Comparison of ENCODE assay signal across 23 mouse cellular contexts in genomic region chr5:64392426-64393020, GRCm38 (mm10).
DNase-seq lines count a peak whose midpoint lies in the region; ATAC-seq and TF ChIP-seq lines count a peak whose summit lies in the region.
"Had no signal": no experiment of that assay in that cellular context is flagged by ENCODE, and none has a peak within 500 bp of the region (broad histone marks: within the 10 kb centered on the region; RNA-seq: fewer than 3 reads in every experiment).

No protein-coding gene starts in this region.

- H3K4me1 ChIP-seq in liver, postnatal 0 days (ENCODE audit: insufficient read depth) = peaks cover 14% of the 10 kb centered on the region
- 0 out of 2 replicates have a peak, but pooled peaks cover 6% of the 10 kb centered on the region for H3K4me1 ChIP-seq in liver, embryonic 11.5 days (replicated peaks; ENCODE audit: control insufficient read depth, insufficient read depth, low read length)
- H3K4me1 ChIP-seq in ES-Bruce4 (ENCODE audit: control insufficient read depth, insufficient read depth, low read length) = peaks cover 4% of the 10 kb centered on the region
- H3K4me1 ChIP-seq in bone marrow macrophage, adult 2 months (ENCODE audit: control insufficient read depth, insufficient read depth, low read length) = peaks cover 58% of the 10 kb centered on the region
- peaks cover 3% of the 10 kb centered on the region; the same call in 1 of the 2 replicates for H3K4me1 ChIP-seq in thymus, adult 2 months (replicated peaks; ENCODE audit: control insufficient read depth, insufficient read depth, low read length)

- no peak overlapping the region for H3K9ac ChIP-seq in liver, postnatal 0 days (replicated peaks)
- no peak overlapping the region for H3K9ac ChIP-seq in liver, embryonic 11.5 days (ENCODE audit: low read depth, low read length)
- H3K9ac ChIP-seq in ES-Bruce4 (ENCODE audit: low read depth, poor library complexity, severe bottlenecking) = peak overlapping the region; percentile 88
- H3K9ac ChIP-seq: embryonic facial prominence, embryonic 12.5 days; forebrain, embryonic 15.5 days; heart, embryonic 15.5 days; limb, embryonic 13.5 days; liver, embryonic 14.5 days had no signal

- no peak overlapping the region for H3K4me3 ChIP-seq in liver, postnatal 0 days (ENCODE audit: low read depth, low read length)
- H3K4me3 ChIP-seq in liver, embryonic 11.5 days (ENCODE audit: low read depth, low read length) = no peak overlapping the region
- peak overlapping the region; percentile 96 for H3K4me3 ChIP-seq in ES-Bruce4 (ENCODE audit: low read depth, low read length)
- H3K4me3 ChIP-seq in bone marrow macrophage, adult 2 months (ENCODE audit: insufficient read depth, low read length) = no peak overlapping the region
- no peak overlapping the region for H3K4me3 ChIP-seq in thymus, adult 2 months (ENCODE audit: control insufficient read depth, insufficient read depth, low read length)
- H3K4me3 ChIP-seq: embryonic facial prominence, embryonic 12.5 days; erythroblast, embryonic 14.5 days; forebrain, embryonic 15.5 days; heart, embryonic 15.5 days; hindbrain, embryonic 10.5 days; limb, embryonic 13.5 days had no signal

- H3K4me2 ChIP-seq in liver, postnatal 0 days (ENCODE audit: low read depth, low read length) = no peak overlapping the region
- no peak overlapping the region for H3K4me2 ChIP-seq in liver, embryonic 11.5 days
- H3K4me2 ChIP-seq: embryonic facial prominence, embryonic 12.5 days; forebrain, embryonic 15.5 days; heart, embryonic 15.5 days; limb, embryonic 13.5 days had no signal

- no peaks in the 10 kb centered on the region for H3K9me3 ChIP-seq in liver, postnatal 0 days (ENCODE audit: low read length)
- H3K9me3 ChIP-seq in liver, embryonic 11.5 days (ENCODE audit: control insufficient read depth, low read length) = no peaks in the 10 kb centered on the region
- H3K9me3 ChIP-seq in ES-Bruce4 (replicated peaks; ENCODE audit: control insufficient read depth, insufficient read depth, low read length, poor library complexity, severe bottlenecking) = no peaks in the 10 kb centered on the region
- H3K9me3 ChIP-seq: embryonic facial prominence, embryonic 12.5 days; forebrain, embryonic 15.5 days; heart, embryonic 15.5 days; hindbrain, embryonic 10.5 days; limb, embryonic 13.5 days had no signal

- peak; percentile 12 for DNase-seq in liver, postnatal 0 days
- no peak for DNase-seq in liver, embryonic 11.5 days (ENCODE audit: low spot score)
- no peak for DNase-seq in right cerebral cortex, adult 2 months (ENCODE audit: low spot score in 2 of 2)
- DNase-seq in thymus, adult 2 months = no peak
- DNase-seq: adrenal gland, postnatal 25 days; cerebellum, adult 9-10 months; kidney, adult 11 months; thymus, postnatal 36 days had no signal

- 51% methylated on average over 8 of the region's 8 CpGs for WGBS in liver, postnatal 0 days (ENCODE audit: insufficient replicate concordance)
- 71% methylated on average over 8 of the region's 8 CpGs for WGBS in liver, embryonic 11.5 days
- WGBS in thymus, adult 2 months = 72% methylated on average over 8 of the region's 8 CpGs

- 0 out of 2 replicates have a peak overlapping the region, but pooled peaks have one; percentile 34 for H3K27ac ChIP-seq in liver, postnatal 0 days (ENCODE audit: low read depth)
- H3K27ac ChIP-seq in liver, embryonic 11.5 days (ENCODE audit: low read depth, low read length) = no peak overlapping the region
- H3K27ac ChIP-seq in ES-Bruce4 (ENCODE audit: insufficient read depth, low read length) = peak overlapping the region; percentile 96
- peak overlapping the region; percentile 85 for H3K27ac ChIP-seq in bone marrow macrophage, adult 2 months (ENCODE audit: insufficient read depth, low read depth, low read length)
- no peak overlapping the region for H3K27ac ChIP-seq in thymus, adult 2 months (ENCODE audit: control insufficient read depth, insufficient read depth, low read length)
- H3K27ac ChIP-seq: embryonic facial prominence, embryonic 12.5 days; forebrain, embryonic 15.5 days; heart, embryonic 15.5 days; hindbrain, embryonic 10.5 days; hindbrain, postnatal 0 days; kidney, postnatal 0 days; limb, embryonic 13.5 days; liver, embryonic 14.5 days had no signal

- TF ChIP-seq POLR2A in ES-Bruce4 (IDR thresholded peaks at IDR 0.05; ENCODE audit: insufficient read depth, low read length) = no peak
- TF ChIP-seq POLR2A in bone marrow macrophage, adult 2 months (IDR thresholded peaks at IDR 0.05; ENCODE audit: borderline replicate concordance, low read depth, low read length) = no peak
- TF ChIP-seq POLR2A in thymus, adult 2 months (IDR thresholded peaks at IDR 0.05; ENCODE audit: control insufficient read depth, extremely low read depth, insufficient read depth, low read length, poor library complexity) = no peak

- no peaks in the 10 kb centered on the region for H3K36me3 ChIP-seq in liver, postnatal 0 days (replicated peaks; ENCODE audit: insufficient read depth, low read length)
- no peaks in the 10 kb centered on the region for H3K36me3 ChIP-seq in liver, embryonic 11.5 days (ENCODE audit: control insufficient read depth, insufficient read depth, low read length)
- H3K36me3 ChIP-seq in ES-Bruce4 (ENCODE audit: control insufficient read depth, insufficient read depth, low read length, poor library complexity, severe bottlenecking) = peaks cover 8% of the 10 kb centered on the region; the same call in 1 of the 2 replicates
- H3K36me3 ChIP-seq in thymus, adult 2 months (ENCODE audit: control insufficient read depth, insufficient read depth, low read length) = no peaks in the 10 kb centered on the region
- H3K36me3 ChIP-seq: embryonic facial prominence, embryonic 12.5 days; forebrain, embryonic 15.5 days; heart, embryonic 15.5 days; hindbrain, embryonic 10.5 days; limb, embryonic 13.5 days had no signal

- TF ChIP-seq EP300 in liver, postnatal 0 days (IDR thresholded peaks at IDR 0.05; ENCODE audit: low read depth) = no peak
- no peak for TF ChIP-seq EP300 in ES-Bruce4 (IDR thresholded peaks at IDR 0.05; ENCODE audit: insufficient read depth, low read depth, low read length)

- no peaks in the 10 kb centered on the region for H3K27me3 ChIP-seq in liver, postnatal 0 days (ENCODE audit: insufficient read depth, low read length)
- no peaks in the 10 kb centered on the region for H3K27me3 ChIP-seq in liver, embryonic 11.5 days (replicated peaks; ENCODE audit: control insufficient read depth, insufficient read depth, low read length)
- H3K27me3 ChIP-seq in ES-Bruce4 (ENCODE audit: control insufficient read depth, insufficient read depth, low read length, poor library complexity, severe bottlenecking) = no peaks in the 10 kb centered on the region
- no peaks in the 10 kb centered on the region for H3K27me3 ChIP-seq in thymus, adult 2 months (ENCODE audit: control insufficient read depth, insufficient read depth, low read length)
- H3K27me3 ChIP-seq: embryonic facial prominence, embryonic 12.5 days; forebrain, embryonic 15.5 days; heart, embryonic 15.5 days; limb, embryonic 13.5 days had no signal

- no peak for ATAC-seq in liver, postnatal 0 days
- ATAC-seq in liver, embryonic 11.5 days (replicated peaks; ENCODE audit: low FRiP score) = no peak
- 0 out of 2 replicates have a peak, but pooled peaks have one; percentile 10 for ATAC-seq in megakaryocyte progenitor cell, adult 5-6 weeks (replicated peaks; ENCODE audit: poor library complexity)
- no peak for ATAC-seq in cerebellum, adult (ENCODE audit: insufficient number of reproducible peaks, low FRiP score, low TSS enrichment)
- ATAC-seq: forebrain, embryonic 15.5 days; hindbrain, postnatal 0 days; lung, postnatal 0 days; midbrain, embryonic 16.5 days had no signal

- no peak for TF ChIP-seq CTCF in liver, postnatal 0 days (IDR thresholded peaks at IDR 0.05; ENCODE audit: low read depth)
- no peak for TF ChIP-seq CTCF in ES-Bruce4 (IDR thresholded peaks at IDR 0.05; ENCODE audit: low read depth, low read length)
- TF ChIP-seq CTCF in bone marrow macrophage, adult 2 months (IDR thresholded peaks at IDR 0.05; ENCODE audit: low read depth, low read length) = no peak
- TF ChIP-seq CTCF in thymus, adult 2 months (IDR thresholded peaks at IDR 0.05; ENCODE audit: borderline replicate concordance, control insufficient read depth, extremely low read depth, insufficient read depth, low read length, poor library complexity) = no peak

Comparison
In these comparisons a context has a peak if more than half of its experiments do, and no peak if none do; other contexts are left out.
1. H3K27ac ChIP-seq: peak in liver, postnatal 0 days (single experiment), ES-Bruce4 (single experiment) and bone marrow macrophage, adult 2 months (single experiment); none in liver, embryonic 11.5 days (single experiment) and thymus, adult 2 months (single experiment).